Mouse (Mus musculus) MEL (cell line): ENCODE results near the gene Cwc22. TPM values are rescaled to one million over a fixed set of nuclear protein-coding genes. Genes with fewer than 3 reads are reported as not detected.

ENCODE experiments used
- DNase-seq: peaks from one replicate; pipeline ENCODE4 v3.0.0; 2011; ENCODE audit warnings: low read depth, low spot score
- H3K27ac ChIP-seq: 2 replicates; pipeline ENCODE4 v1.5.1; 2012; ENCODE audit warnings: low read depth, mild to moderate bottlenecking, control low read depth, low read length, moderate library complexity; ENCODE audit not compliant: control insufficient read depth
- H3K27me3 ChIP-seq, 2 experiments: fragments of 150-350 bp in 1 of 2; sonication (generic) in 1 of 2; 2 replicates each; pipeline ENCODE4 v1.6.1; 2012; ENCODE audit warnings: low read length in 2 of 2, mild to moderate bottlenecking in 2 of 2, improper control_type of control experiment in 1 of 2, moderate library complexity in 1 of 2; ENCODE audit not compliant: insufficient read depth in 2 of 2, control insufficient read depth in 1 of 2
- H3K36me3 ChIP-seq, 2 experiments: 2 replicates each; pipeline ENCODE4 v1.6.1; 2012 to 2014; ENCODE audit warnings: low read length in 2 of 2, improper control_type of control experiment in 1 of 2, inconsistent platforms in 1 of 2, mild to moderate bottlenecking in 1 of 2; ENCODE audit not compliant: insufficient read depth in 2 of 2, control insufficient read depth in 1 of 2
- H3K4me1 ChIP-seq, 2 experiments: fragments of 150-350 bp in 1 of 2; sonication (generic) in 1 of 2; 2 replicates each; pipeline ENCODE4 v1.6.1; 2012; ENCODE audit warnings: low read length in 2 of 2, improper control_type of control experiment in 1 of 2, mild to moderate bottlenecking in 1 of 2; ENCODE audit not compliant: insufficient read depth in 2 of 2, control insufficient read depth in 1 of 2
- H3K4me3 ChIP-seq, 2 experiments: fragments of 150-350 bp in 1 of 2; sonication (generic) in 1 of 2; 2 replicates each; pipeline ENCODE4 v1.5.1; 2012; ENCODE audit warnings: low read depth in 2 of 2, low read length in 2 of 2, mild to moderate bottlenecking in 2 of 2, moderate library complexity in 2 of 2, control low read depth in 1 of 2, improper control_type of control experiment in 1 of 2; ENCODE audit not compliant: control insufficient read depth in 1 of 2, insufficient read depth in 1 of 2
- H3K79me2 ChIP-seq: 2 replicates; pipeline ENCODE4 v1.6.1; 2012; ENCODE audit warnings: mild to moderate bottlenecking, low read length, moderate library complexity; ENCODE audit not compliant: control insufficient read depth, poor library complexity, insufficient read depth
- H3K9ac ChIP-seq: 2 replicates; pipeline ENCODE4 v1.6.1; 2012; ENCODE audit warnings: low read depth, mild to moderate bottlenecking, control low read depth, low read length, moderate library complexity; ENCODE audit not compliant: control insufficient read depth, poor library complexity, severe bottlenecking
- H3K9me3 ChIP-seq: fragments of 150-350 bp; sonication (generic); replicated peaks from 2 replicates; pipeline ENCODE4 v1.6.1; 2012; ENCODE audit warnings: mild to moderate bottlenecking, low read length, improper control_type of control experiment, moderate library complexity; ENCODE audit not compliant: insufficient read depth
- BHLHE40 ChIP-seq: IDR thresholded peaks from 2 replicates; pipeline ENCODE4 v1.6.1; 2012; ENCODE audit warnings: low read depth, mild to moderate bottlenecking, inconsistent platforms, low read length, improper control_type of control experiment, borderline replicate concordance
- CHD1 ChIP-seq: IDR thresholded peaks from 2 replicates; pipeline ENCODE4 v1.6.1; 2012; ENCODE audit warnings: low read depth, mild to moderate bottlenecking, inconsistent platforms, low read length, improper control_type of control experiment
- CHD2 ChIP-seq: IDR thresholded peaks from 2 replicates; pipeline ENCODE4 v1.6.1; 2011; ENCODE audit warnings: low read length, improper control_type of control experiment
- E2F4 ChIP-seq: IDR thresholded peaks from 2 replicates; pipeline ENCODE4 v1.6.1; 2011; ENCODE audit warnings: low read depth, low read length, improper control_type of control experiment, borderline replicate concordance
- ETS1 ChIP-seq: IDR thresholded peaks from 2 replicates; pipeline ENCODE4 v1.6.1; 2012; ENCODE audit warnings: low read depth, mild to moderate bottlenecking, inconsistent platforms, low read length, improper control_type of control experiment, moderate library complexity
- GABPA ChIP-seq: IDR thresholded peaks from 2 replicates; pipeline ENCODE4 v1.6.1; 2012; ENCODE audit warnings: low read depth, mild to moderate bottlenecking, inconsistent platforms, low read length, improper control_type of control experiment, moderate library complexity
- HCFC1 ChIP-seq: IDR thresholded peaks from 2 replicates; pipeline ENCODE4 v1.6.1; 2012; ENCODE audit warnings: low read depth, mild to moderate bottlenecking, inconsistent platforms, low read length, improper control_type of control experiment, moderate library complexity
- MAFK ChIP-seq: IDR thresholded peaks from 2 replicates; pipeline ENCODE4 v1.6.1; 2011; ENCODE audit warnings: low read depth, mild to moderate bottlenecking, low read length, improper control_type of control experiment, borderline replicate concordance
- MAZ ChIP-seq: IDR thresholded peaks from 2 replicates; pipeline ENCODE4 v1.6.1; 2012; ENCODE audit warnings: low read depth, mild to moderate bottlenecking, inconsistent platforms, low read length, improper control_type of control experiment
- MYB ChIP-seq: IDR thresholded peaks from 2 replicates; pipeline ENCODE4 v1.6.1; 2011; ENCODE audit warnings: mild to moderate bottlenecking, low read depth, low read length, improper control_type of control experiment
- MYC ChIP-seq: IDR thresholded peaks from 2 replicates; pipeline ENCODE4 v1.6.1; 2011; ENCODE audit warnings: low read depth, mild to moderate bottlenecking, low read length, improper control_type of control experiment, moderate library complexity
- NRF1 ChIP-seq: IDR thresholded peaks from 2 replicates; pipeline ENCODE4 v1.6.1; 2014; ENCODE audit warnings: low read depth, mild to moderate bottlenecking, inconsistent platforms, low read length, improper control_type of control experiment, moderate library complexity; ENCODE audit not compliant: poor library complexity, insufficient read depth, severe bottlenecking
- POLR2A ChIP-seq, 2 experiments: IDR thresholded peaks; 2 replicates each; pipeline ENCODE4 v1.6.1; 2011 to 2012; ENCODE audit warnings: low read length in 2 of 2, mild to moderate bottlenecking in 2 of 2, control low read depth in 1 of 2, improper control_type of control experiment in 1 of 2, low read depth in 1 of 2, moderate library complexity in 1 of 2; ENCODE audit not compliant: control insufficient read depth in 1 of 2, insufficient read depth in 1 of 2, poor library complexity in 1 of 2
- POLR2AphosphoS5 ChIP-seq: IDR thresholded peaks from 2 replicates; pipeline ENCODE4 v1.6.1; 2012; ENCODE audit warnings: low read depth, borderline replicate concordance, mild to moderate bottlenecking, inconsistent platforms, low read length, moderate library complexity, mixed read lengths
- RAD21 ChIP-seq: IDR thresholded peaks from 2 replicates; pipeline ENCODE4 v1.6.1; 2011; ENCODE audit warnings: mild to moderate bottlenecking, low read depth, low read length, improper control_type of control experiment
- RCOR1 ChIP-seq: IDR thresholded peaks from 2 replicates; pipeline ENCODE4 v1.6.1; 2012; ENCODE audit warnings: low read depth, mild to moderate bottlenecking, inconsistent platforms, low read length, improper control_type of control experiment
- SMC3 ChIP-seq: IDR thresholded peaks from 2 replicates; pipeline ENCODE4 v1.6.1; 2011; ENCODE audit warnings: low read depth, low read length, improper control_type of control experiment
- TAL1 ChIP-seq: IDR thresholded peaks from 2 replicates; pipeline ENCODE4 v1.6.1; 2012; ENCODE audit warnings: mild to moderate bottlenecking, inconsistent platforms, low read length, moderate library complexity, mixed read lengths
- TCF12 ChIP-seq: IDR thresholded peaks from 2 replicates; pipeline ENCODE4 v1.6.1; 2014; ENCODE audit warnings: low read depth, mild to moderate bottlenecking, inconsistent platforms, low read length, improper control_type of control experiment, moderate library complexity
- USF1 ChIP-seq: IDR thresholded peaks from 2 replicates; pipeline ENCODE4 v1.6.1; 2014; ENCODE audit warnings: low read depth, mild to moderate bottlenecking, inconsistent platforms, low read length, improper control_type of control experiment, moderate library complexity
- ZC3H11A ChIP-seq: IDR thresholded peaks from 2 replicates; pipeline ENCODE4 v1.6.1; 2012; ENCODE audit warnings: low read depth, mild to moderate bottlenecking, inconsistent platforms, low read length, improper control_type of control experiment
- ZMIZ1 ChIP-seq: IDR thresholded peaks from 2 replicates; pipeline ENCODE4 v1.6.1; 2012; ENCODE audit warnings: low read depth, mild to moderate bottlenecking, inconsistent platforms, low read length, improper control_type of control experiment, moderate library complexity
- ZNF384 ChIP-seq: IDR thresholded peaks from 2 replicates; pipeline ENCODE4 v1.6.1; 2012; ENCODE audit warnings: low read depth, mild to moderate bottlenecking, inconsistent platforms, low read length, improper control_type of control experiment
- polyA plus RNA-seq, 2 experiments: library from polyadenylated mRNA; stranded (reverse) in 1 of 2; unstranded in 1 of 2; fragments of >175 nt in 1 of 2; fragments of >200 nt in 1 of 2; gene quantifications; 2 replicates each; pipeline versions ENCODE4 v1.2.1 to v1.2.4; 2012; ENCODE audit warnings: low replicate concordance in 2 of 2, low read depth in 1 of 2; ENCODE audit not compliant: insufficient read length in 2 of 2, insufficient read depth in 1 of 2, missing spikeins in 1 of 2
- total RNA-seq: library from RNA; depleted of rRNA; stranded (reverse); fragments of 300-350 nt; gene quantifications from 2 replicates; pipeline ENCODE4 v1.2.3, GENCODE M21; 2012

Gene Cwc22
- total and polyA plus RNA-seq, 3 experiments, result 54.0 to 72.7 TPM; not detected in 1

GRCm38 (mm10) chr2:77979519-77979918 is 33.3 kb upstream of the Cwc22 start:
- no peaks in the 10 kb centered on the region for H3K36me3 ChIP-seq
- H3K9ac ChIP-seq, result no peak overlapping the region
- H3K4me1 ChIP-seq, result no peaks in the 10 kb centered on the region
- no peak overlapping the region for H3K4me3 ChIP-seq
- no peak for DNase-seq
- H3K27ac ChIP-seq, result no peak overlapping the region
- H3K9me3 ChIP-seq, result no peaks in the 10 kb centered on the region
- H3K27me3 ChIP-seq, result no peaks in the 10 kb centered on the region
- no peaks in the 10 kb centered on the region for H3K79me2 ChIP-seq
- TF ChIP-seq SMC3, result no peak
- no peak for TF ChIP-seq TAL1
- TF ChIP-seq HCFC1, result no peak
- TF ChIP-seq ETS1, result no peak
- no peak for TF ChIP-seq TCF12
- no peak for TF ChIP-seq POLR2A (IDR thresholded peaks at IDR 0.05; ENCODE audit: control insufficient read depth in 1 of 2, insufficient read depth in 1 of 2, low read depth in 1 of 2, low read length in 2 of 2, poor library complexity in 1 of 2)
- TF ChIP-seq ZNF384, result no peak
- TF ChIP-seq USF1, result no peak
- no peak for TF ChIP-seq CHD2
- no peak for TF ChIP-seq NRF1
- TF ChIP-seq ZC3H11A, result no peak
- no peak for TF ChIP-seq E2F4
- TF ChIP-seq POLR2AphosphoS5, result no peak
- TF ChIP-seq MYB, result no peak
- no peak for TF ChIP-seq CHD1
- TF ChIP-seq RCOR1, result no peak
- TF ChIP-seq ZMIZ1, result no peak
- TF ChIP-seq RAD21, result no peak

GRCm38 (mm10) chr2:77979081-77979480 is 32.9 kb upstream of the Cwc22 start:
- no peak for DNase-seq
- H3K27me3 ChIP-seq, result no peaks in the 10 kb centered on the region

More at GRCm38 (mm10) chr2:77979081-77979480, 32.9 kb upstream of the Cwc22 start:
- Histone ChIP-seq H3K4me3 (no peak overlapping the region), H3K27ac (no peak overlapping the region), H3K36me3 (no peaks in the 10 kb centered on the region), H3K79me2 (no peaks in the 10 kb centered on the region), H3K9ac (no peak overlapping the region), H3K4me1 (no peaks in the 10 kb centered on the region), H3K9me3 (no peaks in the 10 kb centered on the region)
- TF ChIP-seq MYC, result no peak
- TF ChIP-seq MAZ, result no peak
- TF ChIP-seq ZNF384, result no peak
- TF ChIP-seq MAFK, result no peak
- TF ChIP-seq BHLHE40, result no peak
- no peak for TF ChIP-seq GABPA
